ENCODE assay signal across 47 mouse cellular contexts in genomic region chr7:6262984-6263383, GRCm38 (mm10). TPM values are rescaled to one million over a fixed set of nuclear protein-coding genes. Genes with fewer than 3 reads are reported as not detected.
"Had no signal": no experiment of that assay in that cellular context is flagged by ENCODE, and none has a peak within 500 bp of the region (broad histone marks: within the 10 kb centered on the region; RNA-seq: fewer than 3 reads in every experiment).

No protein-coding gene starts in this region.

- H3K4me1 ChIP-seq: limb, embryonic 10.5 days; limb, embryonic 12.5 days; limb, embryonic 13.5 days; limb, embryonic 15.5 days; liver, embryonic 12.5 days; liver, embryonic 13.5 days; liver, embryonic 15.5 days; lung, embryonic 15.5 days; megakaryocyte, embryonic 14.5 days; midbrain, embryonic 10.5 days; midbrain, embryonic 12.5 days; midbrain, embryonic 13.5 days; midbrain, embryonic 15.5 days; neural tube, embryonic 12.5 days had no signal

- H3K36me3 ChIP-seq: limb, embryonic 10.5 days; limb, embryonic 12.5 days; limb, embryonic 13.5 days; limb, embryonic 15.5 days; liver, embryonic 12.5 days; liver, embryonic 13.5 days; liver, embryonic 15.5 days; lung, embryonic 15.5 days; midbrain, embryonic 10.5 days; midbrain, embryonic 12.5 days; midbrain, embryonic 13.5 days; midbrain, embryonic 15.5 days; neural tube, embryonic 12.5 days had no signal

- H3K27me3 ChIP-seq: limb, embryonic 12.5 days; limb, embryonic 13.5 days; limb, embryonic 15.5 days; liver, embryonic 13.5 days; liver, embryonic 15.5 days; lung, embryonic 15.5 days; midbrain, embryonic 12.5 days; midbrain, embryonic 13.5 days; midbrain, embryonic 15.5 days; neural tube, embryonic 12.5 days had no signal

- H3K9ac ChIP-seq: limb, embryonic 12.5 days; limb, embryonic 13.5 days; limb, embryonic 15.5 days; liver, embryonic 12.5 days; liver, embryonic 13.5 days; liver, embryonic 14.5 days; liver, embryonic 15.5 days; liver, postnatal 0 days; lung, embryonic 14.5 days; lung, embryonic 15.5 days; midbrain, embryonic 12.5 days; midbrain, embryonic 13.5 days; midbrain, embryonic 15.5 days; neural tube, embryonic 12.5 days had no signal

- H3K27ac ChIP-seq: limb, embryonic 10.5 days; limb, embryonic 12.5 days; limb, embryonic 13.5 days; limb, embryonic 15.5 days; liver, embryonic 12.5 days; liver, embryonic 13.5 days; liver, embryonic 14.5 days; liver, embryonic 15.5 days; lung, embryonic 15.5 days; macrophage; midbrain, embryonic 10.5 days; midbrain, embryonic 12.5 days; midbrain, embryonic 13.5 days; midbrain, embryonic 15.5 days; neural tube, embryonic 12.5 days had no signal

- H3K9me3 ChIP-seq: limb, embryonic 12.5 days; limb, embryonic 15.5 days; liver, embryonic 12.5 days; liver, embryonic 13.5 days; liver, embryonic 15.5 days; lung, embryonic 15.5 days; midbrain, embryonic 10.5 days; midbrain, embryonic 12.5 days; midbrain, embryonic 13.5 days; midbrain, embryonic 15.5 days; neural tube, embryonic 12.5 days had no signal

- DNase-seq: left cerebral cortex, postnatal 4 days; liver; liver, embryonic 13.5 days; liver, postnatal 0 days; lung, adult 18-20 months; lung, adult 2 months; lung, embryonic 14.5 days; lung, postnatal 10 days; lung, postnatal 14 days; lung, postnatal 36 days; lung, postnatal 4 days; midbrain, embryonic 14.5 days had no signal

- ATAC-seq: liver, embryonic 12.5 days; liver, postnatal 0 days; lung, postnatal 0 days; midbrain, embryonic 13.5 days; midbrain, embryonic 15.5 days; midbrain, embryonic 16.5 days had no signal

- H3K4me2 ChIP-seq: limb, embryonic 12.5 days; limb, embryonic 13.5 days; limb, embryonic 15.5 days; liver, embryonic 11.5 days; liver, embryonic 12.5 days; liver, embryonic 13.5 days; liver, embryonic 15.5 days; lung, embryonic 14.5 days; lung, embryonic 15.5 days; midbrain, embryonic 11.5 days; midbrain, embryonic 12.5 days; midbrain, embryonic 13.5 days; midbrain, embryonic 15.5 days; neural tube, embryonic 12.5 days had no signal

- H3K4me3 ChIP-seq: limb, embryonic 10.5 days; limb, embryonic 12.5 days; limb, embryonic 13.5 days; limb, embryonic 15.5 days; liver, embryonic 12.5 days; liver, embryonic 13.5 days; liver, embryonic 15.5 days; lung, embryonic 15.5 days; megakaryocyte, embryonic 14.5 days; midbrain, embryonic 10.5 days; midbrain, embryonic 12.5 days; midbrain, embryonic 13.5 days; midbrain, embryonic 15.5 days; myocyte; neural tube, embryonic 12.5 days had no signal

RNA-seq across cellular contexts. Expression of gene Epp13, which starts 10.5 kb away (rescaled TPM):
- total RNA-seq: left cerebral cortex, postnatal 10 days; left cerebral cortex, postnatal 14 days; left cerebral cortex, postnatal 25 days; left cerebral cortex, postnatal 36 days; left cerebral cortex, postnatal 4 days; liver, adult 2 months; megakaryocyte progenitor cell, adult 5-6 weeks; megakaryocyte, adult 5-6 weeks; megakaryocyte-erythroid progenitor cell, adult 5-6 weeks; midbrain, postnatal 0 days; monocyte, adult 5-6 weeks had no signal
- polyA plus RNA-seq: limb, embryonic 10.5 days; limb, embryonic 11.5 days; limb, embryonic 12.5 days; limb, embryonic 13.5 days; limb, embryonic 14.5 days; limb, embryonic 15.5 days; liver, adult 2 months; liver, embryonic 11.5 days; liver, embryonic 12.5 days; liver, embryonic 13.5 days; liver, embryonic 14.5 days; liver, embryonic 15.5 days; liver, embryonic 16.5 days; liver, postnatal 0 days; lung, adult 2 months; lung, embryonic 14.5 days; lung, embryonic 15.5 days; lung, embryonic 16.5 days; lung, postnatal 0 days; macrophage; midbrain, embryonic 10.5 days; midbrain, embryonic 11.5 days; midbrain, embryonic 12.5 days; midbrain, embryonic 13.5 days; midbrain, embryonic 14.5 days; midbrain, embryonic 15.5 days; midbrain, embryonic 16.5 days; myocyte; neural tube, embryonic 11.5 days; neural tube, embryonic 12.5 days had no signal

RNA-seq across cellular contexts. Expression of gene Zscan5b, which starts 40.9 kb away (rescaled TPM):
- total RNA-seq: left cerebral cortex, postnatal 10 days; left cerebral cortex, postnatal 14 days; left cerebral cortex, postnatal 25 days; left cerebral cortex, postnatal 36 days; left cerebral cortex, postnatal 4 days; liver, adult 2 months; megakaryocyte progenitor cell, adult 5-6 weeks; megakaryocyte, adult 5-6 weeks; megakaryocyte-erythroid progenitor cell, adult 5-6 weeks; midbrain, postnatal 0 days; monocyte, adult 5-6 weeks had no signal
- polyA plus RNA-seq: limb, embryonic 10.5 days; limb, embryonic 11.5 days; limb, embryonic 12.5 days; limb, embryonic 13.5 days; limb, embryonic 14.5 days; limb, embryonic 15.5 days; liver, adult 2 months; liver, embryonic 11.5 days; liver, embryonic 12.5 days; liver, embryonic 13.5 days; liver, embryonic 14.5 days; liver, embryonic 15.5 days; liver, embryonic 16.5 days; liver, postnatal 0 days; lung, adult 2 months; lung, embryonic 14.5 days; lung, embryonic 15.5 days; lung, embryonic 16.5 days; lung, postnatal 0 days; macrophage; midbrain, embryonic 10.5 days; midbrain, embryonic 11.5 days; midbrain, embryonic 12.5 days; midbrain, embryonic 13.5 days; midbrain, embryonic 14.5 days; midbrain, embryonic 15.5 days; midbrain, embryonic 16.5 days; midbrain, postnatal 0 days; myocyte; neural tube, embryonic 11.5 days; neural tube, embryonic 12.5 days had no signal
